Mouse (Mus musculus): ENCODE measurements at regions not wholly inside any gene's neighbourhood (a gene's known extent, or its start where the extent isn't known, plus 50 kb on each side); places are given as distances from the start of the nearest gene placed in this dataset.
"Not testable (repeated sequence)": the region's sequence is repeated elsewhere in the genome, so short reads cannot be mapped to it uniquely, and the experiment has no call there.

GRCm38 (mm10) chr1:105900158-105900557 is 90.0 kb upstream of the Zcchc2 start:
- no peak for DNase-seq (ENCODE audit: low read depth)

- no peak for DNase-seq (ENCODE audit: low read depth)
These were observed 89.3 kb upstream of the Zcchc2 start for GRCm38 (mm10) chr1:105900920-105901319.

GRCm38 (mm10) chr1:105903286-105904115 is 86.7 kb upstream of the Zcchc2 start:
- DNase-seq (ENCODE audit: low read depth): peak; percentile 75

- no peak for DNase-seq (ENCODE audit: low read depth)
These were observed 85.5 kb upstream of the Zcchc2 start for GRCm38 (mm10) chr1:105904737-105905136.

- no peak for DNase-seq (ENCODE audit: low read depth)
These were observed 84.3 kb upstream of the Zcchc2 start for GRCm38 (mm10) chr1:105905785-105906426.

GRCm38 (mm10) chr1:105906427-105906798 is 83.8 kb upstream of the Zcchc2 start:
- peak; percentile 98 for DNase-seq (ENCODE audit: low read depth)

GRCm38 (mm10) chr1:105908029-105908876 is 82.0 kb upstream of the Zcchc2 start:
- DNase-seq (ENCODE audit: low read depth): peak; percentile 88

- DNase-seq (ENCODE audit: low read depth): no peak
These were observed 81.1 kb upstream of the Zcchc2 start for GRCm38 (mm10) chr1:105909121-105909520.

- no peak for DNase-seq (ENCODE audit: low read depth)
These were observed 78.5 kb upstream of the Zcchc2 start for GRCm38 (mm10) chr1:105911714-105912113.

- DNase-seq (ENCODE audit: low read depth): no peak
These were observed 68.4 kb upstream of the Zcchc2 start for GRCm38 (mm10) chr1:105921842-105922241.

GRCm38 (mm10) chr1:105922586-105922985 is 67.6 kb upstream of the Zcchc2 start:
- DNase-seq (ENCODE audit: low read depth): no peak

- DNase-seq (ENCODE audit: low read depth): no peak
These were observed 67.2 kb upstream of the Zcchc2 start for GRCm38 (mm10) chr1:105923001-105923400.

- peak; percentile 71 for DNase-seq (ENCODE audit: low read depth)
These were observed 64.4 kb upstream of the Zcchc2 start for GRCm38 (mm10) chr1:105925617-105926370.

GRCm38 (mm10) chr1:105926871-105927270 is 63.3 kb upstream of the Zcchc2 start:
- no peak for DNase-seq (ENCODE audit: low read depth)

GRCm38 (mm10) chr1:105930841-105931240 is 59.4 kb upstream of the Zcchc2 start:
- peak; percentile 61 for DNase-seq (ENCODE audit: low read depth)

GRCm38 (mm10) chr1:105934171-105934570 is 56.0 kb upstream of the Zcchc2 start:
- DNase-seq (ENCODE audit: low read depth): not testable (repeated sequence)

Data from NIH3T3 (cell line).